Mouse (Mus musculus) forebrain, embryonic 16.5 days (tissue): ENCODE results near the gene Prss16. TPM values are rescaled to one million over a fixed set of nuclear protein-coding genes. Genes with fewer than 3 reads are reported as not detected.

Experiments
- ATAC-seq: fragments of 200-750 bp; cut with Nextera tagmentation; 2 replicates; pipeline ENCODE4 v1.8.0; 2017; ENCODE audit warnings: mild to moderate bottlenecking, moderate library complexity
- H3K27ac ChIP-seq: fragments of 300-500 bp; sonication (generic); 2 replicates; pipeline ENCODE4 v1.5.1; 2014; ENCODE audit warnings: low read length, control low read depth
- H3K27me3 ChIP-seq: fragments of 300-500 bp; sonication (generic); replicated peaks from 2 replicates; pipeline ENCODE4 v1.6.1; 2014; ENCODE audit warnings: low read length; ENCODE audit not compliant: control insufficient read depth, insufficient read depth
- H3K36me3 ChIP-seq: fragments of 300-500 bp; sonication (generic); 2 replicates; pipeline ENCODE4 v1.6.1; 2014; ENCODE audit not compliant: control insufficient read depth, insufficient read depth
- H3K4me1 ChIP-seq: fragments of 300-500 bp; sonication (generic); replicated peaks from 2 replicates; pipeline ENCODE4 v1.6.1; 2014; ENCODE audit warnings: low read length; ENCODE audit not compliant: control insufficient read depth, insufficient read depth
- H3K4me2 ChIP-seq: fragments of 300-500 bp; sonication (generic); 2 replicates; pipeline ENCODE4 v1.6.1; 2014; ENCODE audit warnings: mild to moderate bottlenecking, low read length, control low read depth
- H3K4me3 ChIP-seq: fragments of 300-500 bp; sonication (generic); replicated peaks from 2 replicates; pipeline ENCODE4 v1.5.1; 2014; ENCODE audit warnings: mild to moderate bottlenecking, low read length, control low read depth
- H3K9ac ChIP-seq: fragments of 300-500 bp; sonication (generic); replicated peaks from 2 replicates; pipeline ENCODE4 v1.6.1; 2014; ENCODE audit warnings: low read depth, low read length, control low read depth
- H3K9me3 ChIP-seq: fragments of 300-500 bp; sonication (generic); 2 replicates; pipeline ENCODE4 v1.6.1; 2016; ENCODE audit warnings: low read length; ENCODE audit not compliant: control insufficient read depth
- WGBS: fragments of 180-500 bp; shearing (Covaris S2); extraction: QIAGEN DNeasy Blood & Tissue Kit; methylation state at CpG from one replicate; pipeline ENCODE4 v1.1.7; 2014; 5-methylcytosine and 5-hydroxymethylcytosine counted together
- polyA plus RNA-seq: library from polyadenylated mRNA; unstranded; fragments of >200 nt; fragmentation: Nextera tagmentation; extraction: Ambion mirVana; gene quantifications from 2 replicates; pipeline ENCODE4 v1.2.1, GENCODE M21; 2015

The Prss16 gene
- polyA plus RNA-seq, 1 experiment from 2014 or later, result 0.19 TPM

DNA sequence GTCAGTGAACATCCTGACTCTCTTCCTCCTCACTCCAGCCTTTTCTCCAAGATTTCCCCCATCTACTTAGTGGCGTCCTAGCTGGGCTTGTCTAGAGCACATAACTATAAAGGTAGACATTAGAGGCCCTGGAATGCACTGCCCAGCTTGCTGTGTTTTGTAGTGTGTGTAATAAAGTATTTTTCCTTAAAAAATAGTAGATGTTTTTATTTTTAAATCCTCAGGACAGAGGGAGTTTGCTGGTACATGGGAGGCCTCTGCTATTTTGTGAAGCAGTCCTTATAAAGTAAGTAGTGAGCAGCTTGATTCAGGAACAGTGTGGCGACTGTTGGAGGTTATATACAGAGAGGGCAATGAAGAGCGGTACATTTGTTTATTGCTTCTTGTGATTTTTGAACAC lies 835 bp downstream of the Prss16 start:
- Histone ChIP-seq H3K27me3 (peaks cover 77% of the 10 kb centered on the region), H3K27ac (no peak overlapping the region), H3K9ac (no peak overlapping the region), H3K4me2 (no peak overlapping the region), H3K4me3 (no peak overlapping the region), H3K4me1 (peaks cover 16% of the 10 kb centered on the region), H3K9me3 (no peaks in the 10 kb centered on the region), H3K36me3 (no peaks in the 10 kb centered on the region)
- WGBS, result 81% methylated on average over 3 of the region's 3 CpGs
- ATAC-seq, result no peak

DNA sequence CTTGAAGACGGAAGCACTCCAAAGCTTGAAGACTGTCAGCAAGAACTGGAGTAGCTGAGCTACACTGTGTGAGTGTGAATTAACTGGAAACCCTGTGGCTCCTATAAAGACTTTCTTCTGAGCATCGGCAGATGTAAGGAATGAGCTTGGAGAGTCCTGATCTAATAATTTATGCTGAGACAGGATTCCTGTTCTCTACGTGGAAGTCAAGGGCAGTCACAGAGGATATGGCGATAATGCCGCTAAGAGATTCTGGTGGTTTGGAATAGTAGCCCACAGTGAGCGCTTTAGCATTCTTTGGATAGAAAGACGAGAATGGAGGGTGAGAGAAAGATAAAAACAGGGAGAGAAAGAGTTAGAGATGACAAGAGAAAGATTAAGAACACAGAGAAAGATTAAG lies 1.7 kb downstream of the Prss16 start:
- Histone ChIP-seq H3K9ac (no peak overlapping the region), H3K36me3 (no peaks in the 10 kb centered on the region), H3K4me3 (no peak overlapping the region), H3K4me1 (peaks cover 16% of the 10 kb centered on the region), H3K9me3 (no peaks in the 10 kb centered on the region), H3K27me3 (peaks cover 80% of the 10 kb centered on the region), H3K4me2 (no peak overlapping the region), H3K27ac (no peak overlapping the region)
- 54% methylated on average over 7 of the region's 7 CpGs for WGBS
- no peak for ATAC-seq

DNA sequence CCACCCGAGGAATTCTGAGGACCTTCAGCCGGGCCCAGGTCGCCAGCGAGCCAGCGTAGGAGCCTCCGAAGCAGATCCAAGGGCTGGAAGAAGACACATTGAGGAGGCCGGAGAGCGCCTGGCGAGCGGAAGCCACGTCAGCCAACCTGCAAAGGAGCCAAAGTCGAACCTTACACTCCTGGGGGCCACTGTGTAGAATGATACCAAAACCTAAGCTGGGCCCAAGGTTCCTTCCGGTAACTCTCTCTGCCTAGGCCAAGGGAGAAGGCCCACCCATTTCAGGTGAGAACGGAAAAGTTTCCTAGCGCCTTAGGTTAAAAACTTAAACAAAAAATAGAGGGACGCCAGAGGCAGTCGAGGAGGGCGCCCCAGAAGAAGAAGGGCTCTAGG lies 2.4 kb downstream of the Prss16 start:
- Histone ChIP-seq H3K9me3 (no peaks in the 10 kb centered on the region), H3K4me1 (peaks cover 16% of the 10 kb centered on the region), H3K27me3 (peaks cover 80% of the 10 kb centered on the region), H3K4me3 (peak overlapping the region; percentile 49), H3K9ac (no peak overlapping the region), H3K27ac (no peak overlapping the region), H3K36me3 (no peaks in the 10 kb centered on the region), H3K4me2 (peak overlapping the region; percentile 85)
- ATAC-seq, result no peak
- 3% methylated on average over 18 of the region's 18 CpGs for WGBS

DNA sequence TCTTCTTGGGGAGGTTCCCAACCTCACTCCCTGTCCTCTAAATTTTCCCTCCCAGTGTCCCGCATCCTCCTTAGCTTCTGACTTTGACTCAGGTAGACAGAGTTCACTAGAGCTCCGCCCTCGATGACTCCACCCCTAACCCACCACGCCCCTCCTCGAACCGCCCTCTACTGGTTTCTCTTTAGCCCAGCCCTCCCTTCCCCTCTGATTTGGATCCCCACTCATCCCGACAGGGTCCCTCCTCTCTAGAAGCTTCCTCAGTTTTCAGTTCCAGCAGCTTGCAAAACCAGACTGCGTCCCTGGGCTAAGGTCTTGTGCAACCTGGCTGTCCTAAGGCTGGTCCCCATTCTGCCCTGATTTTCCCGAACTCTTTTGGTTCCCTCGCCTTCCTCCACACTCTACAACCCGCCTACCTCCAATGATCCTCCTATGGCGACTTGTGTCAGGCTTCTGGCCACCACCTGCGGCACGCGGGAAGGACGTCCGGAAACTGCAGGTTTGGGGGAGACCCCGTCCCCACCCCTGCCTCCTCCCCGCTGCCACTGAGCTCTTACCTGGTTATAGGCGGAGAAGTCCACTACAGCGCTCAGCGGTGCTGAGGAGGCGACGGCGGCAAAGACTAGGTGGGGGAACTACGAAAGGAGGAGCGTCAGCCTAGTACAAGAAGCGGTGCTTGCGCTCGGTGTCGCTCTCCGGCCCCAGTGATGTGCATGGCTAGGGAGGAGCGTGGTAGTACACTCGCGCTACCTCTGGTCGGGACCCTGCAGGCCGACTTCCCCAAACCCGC lies 3.0 kb downstream of the Prss16 start:
- peak; percentile 81 for ATAC-seq
- Histone ChIP-seq H3K4me1 (peaks cover 16% of the 10 kb centered on the region), H3K36me3 (no peaks in the 10 kb centered on the region), H3K27ac (no peak overlapping the region), H3K9ac (no peak overlapping the region; the same call in 1 of the 2 replicates), H3K9me3 (no peaks in the 10 kb centered on the region), H3K27me3 (peaks cover 83% of the 10 kb centered on the region), H3K4me3 (peak overlapping the region; percentile 49), H3K4me2 (peak overlapping the region; percentile 85)
- WGBS, result 1% methylated on average over 38 of the region's 38 CpGs

DNA sequence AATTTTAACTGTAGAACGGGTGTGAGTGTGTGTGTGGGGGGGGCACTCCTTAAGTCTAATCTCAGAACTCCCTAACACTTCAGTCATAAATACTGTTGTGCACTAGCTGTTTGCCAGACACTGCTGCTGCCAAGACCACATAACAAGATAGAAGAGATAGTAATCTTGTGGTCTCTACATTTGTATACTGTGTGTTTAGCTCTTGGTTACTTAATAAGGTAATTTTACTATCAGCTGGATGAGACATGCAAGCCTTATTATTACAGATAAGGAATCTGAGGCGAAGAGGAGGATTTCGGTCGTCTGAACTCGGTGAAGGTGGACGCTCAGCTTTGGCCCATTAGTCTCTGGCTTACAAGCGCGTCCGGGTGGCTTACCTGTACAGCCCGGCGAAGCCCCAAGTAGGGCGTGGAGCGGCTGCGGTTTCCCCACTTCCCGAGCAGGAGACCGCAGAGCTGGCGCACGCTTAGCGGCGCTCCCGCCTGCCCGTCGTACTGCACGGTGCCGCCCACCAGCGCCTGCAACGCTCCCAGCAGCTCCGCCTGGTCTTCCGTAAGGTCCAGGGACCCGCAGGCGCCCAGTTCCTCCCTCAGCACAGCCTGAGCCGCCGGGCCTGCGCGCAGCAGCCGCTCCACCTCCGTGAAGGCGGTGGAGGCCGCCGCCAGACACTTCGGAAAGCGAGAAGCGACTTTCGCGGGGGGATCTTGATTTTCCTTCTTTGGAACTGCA lies 3.8 kb downstream of the Prss16 start:
- H3K9me3 ChIP-seq, result no peaks in the 10 kb centered on the region
- H3K4me1 ChIP-seq, result peaks cover 16% of the 10 kb centered on the region
- H3K9ac ChIP-seq, result peak overlapping the region; percentile 47
- under 1% methylated on average over 45 of the region's 45 CpGs for WGBS
- peak; percentile 86 for ATAC-seq
- peak overlapping the region; percentile 85 for H3K4me2 ChIP-seq
- H3K27me3 ChIP-seq, result peaks cover 85% of the 10 kb centered on the region
- H3K36me3 ChIP-seq, result no peaks in the 10 kb centered on the region
- H3K4me3 ChIP-seq, result peak overlapping the region; percentile 49
- H3K27ac ChIP-seq, result no peak overlapping the region

DNA sequence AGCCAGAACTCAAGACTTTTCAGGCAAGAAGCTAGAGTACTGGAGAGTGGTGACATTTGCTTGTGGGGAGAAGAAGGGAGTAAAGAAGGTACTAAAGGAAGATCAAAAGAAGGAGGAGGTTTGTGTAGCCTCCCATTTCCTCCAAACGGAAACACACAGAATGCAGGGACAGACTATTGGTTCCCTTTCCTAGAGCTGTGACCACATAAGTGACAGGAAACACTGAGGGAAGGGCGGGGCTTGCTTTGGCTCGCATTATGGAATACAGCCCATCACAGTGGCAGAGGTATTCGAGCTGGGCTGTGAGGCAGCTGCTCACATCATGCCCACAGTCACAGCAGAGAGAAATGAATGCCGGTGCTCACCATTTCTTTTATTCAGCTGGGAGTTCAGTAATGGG lies 7.7 kb downstream of the Prss16 start:
- 25% methylated on average over 5 of the region's 5 CpGs for WGBS

DNA sequence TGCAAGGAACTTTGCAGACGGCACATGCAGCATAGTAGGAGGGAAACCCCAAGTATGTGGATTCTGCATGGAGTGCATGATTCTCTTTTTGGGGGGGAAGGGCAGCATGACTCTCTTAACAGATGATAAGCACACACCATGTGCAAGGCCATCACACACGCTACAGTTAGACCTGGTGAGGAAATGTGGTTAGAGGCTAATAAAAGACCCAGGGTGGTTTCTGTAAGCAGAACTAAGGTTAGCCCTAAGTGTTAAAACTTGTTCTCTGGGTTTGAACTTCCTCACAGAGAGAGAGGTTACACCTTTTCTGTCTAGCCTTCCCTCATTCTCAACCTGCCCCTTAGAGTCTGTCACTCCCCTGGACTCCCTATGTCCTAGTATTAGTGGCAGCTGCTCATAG lies 8.2 kb downstream of the Prss16 start:
- WGBS, result 56% methylated on average over 2 of the region's 2 CpGs
- Histone ChIP-seq H3K9me3 (no peaks in the 10 kb centered on the region; the same call in 1 of the 2 replicates), H3K4me2 (no peak overlapping the region), H3K4me3 (no peak overlapping the region), H3K4me1 (peaks cover 13% of the 10 kb centered on the region), H3K27ac (no peak overlapping the region), H3K27me3 (peaks cover 84% of the 10 kb centered on the region), H3K36me3 (no peaks in the 10 kb centered on the region), H3K9ac (no peak overlapping the region)
- no peak for ATAC-seq

More for the DNA sequence above, 7.7 kb downstream of the Prss16 start:
- Histone ChIP-seq H3K9me3 (no peaks in the 10 kb centered on the region), H3K27ac (no peak overlapping the region), H3K9ac (no peak overlapping the region), H3K27me3 (peaks cover 85% of the 10 kb centered on the region), H3K36me3 (no peaks in the 10 kb centered on the region), H3K4me1 (peaks cover 18% of the 10 kb centered on the region), H3K4me2 (no peak overlapping the region), H3K4me3 (no peak overlapping the region)
- no peak for ATAC-seq

DNA sequence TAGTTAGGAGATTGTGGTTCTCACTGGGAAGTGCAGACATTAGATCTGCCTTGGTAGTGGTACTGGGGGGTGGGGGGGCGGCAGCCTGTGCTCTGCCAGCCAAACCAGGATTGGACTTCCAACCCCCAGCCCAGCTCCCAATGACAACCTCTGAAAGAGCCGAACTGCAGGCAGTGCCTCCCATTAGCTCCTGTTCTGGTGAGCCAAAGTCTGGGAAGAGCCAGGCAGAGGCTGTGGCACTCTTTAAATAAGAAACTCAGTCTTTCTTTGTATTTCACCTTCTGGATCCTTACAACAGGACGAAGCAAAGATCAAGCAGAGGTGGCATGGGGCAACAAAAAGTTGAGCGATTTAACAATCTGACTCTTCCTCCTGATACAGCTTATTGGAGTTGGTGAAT lies 10.4 kb downstream of the Prss16 start:
- Histone ChIP-seq H3K27ac (no peak overlapping the region), H3K4me1 (peaks cover 12% of the 10 kb centered on the region), H3K4me2 (no peak overlapping the region), H3K9me3 (no peaks in the 10 kb centered on the region; the same call in 1 of the 2 replicates), H3K9ac (no peak overlapping the region), H3K27me3 (peaks cover 83% of the 10 kb centered on the region), H3K4me3 (no peak overlapping the region), H3K36me3 (no peaks in the 10 kb centered on the region)
- WGBS, result 34% methylated on average over 4 of the region's 4 CpGs
- no peak for ATAC-seq

DNA sequence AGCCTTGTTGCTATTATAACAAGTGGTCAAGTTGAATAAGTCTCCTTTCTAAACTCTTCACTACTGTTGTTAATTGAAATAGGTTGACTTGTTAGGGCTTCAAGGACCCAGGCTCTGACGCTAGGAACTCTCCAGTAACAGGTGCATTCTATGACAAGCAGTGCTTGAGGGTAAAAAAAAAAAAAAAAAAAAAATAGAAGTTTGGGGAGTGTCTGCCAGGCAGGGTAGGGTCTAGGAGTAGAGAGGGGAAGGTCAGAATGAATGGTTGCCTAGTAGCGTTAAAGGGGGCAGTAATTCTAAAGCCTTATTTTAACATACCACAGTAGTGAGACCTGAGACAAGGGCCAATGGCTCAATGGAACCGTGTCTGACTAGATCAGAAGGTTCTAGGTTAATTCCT lies 11.1 kb downstream of the Prss16 start:
- Histone ChIP-seq H3K4me2 (no peak overlapping the region), H3K4me1 (peaks cover 12% of the 10 kb centered on the region), H3K27me3 (peaks cover 80% of the 10 kb centered on the region), H3K36me3 (no peaks in the 10 kb centered on the region), H3K9ac (no peak overlapping the region), H3K9me3 (no peaks in the 10 kb centered on the region; the same call in 1 of the 2 replicates), H3K4me3 (no peak overlapping the region), H3K27ac (no peak overlapping the region)
- ATAC-seq, result no peak
- WGBS, result 19% methylated on average over 3 of the region's 3 CpGs
